Mouse (Mus musculus): Measurements from ENCODE around the gene Rreb1. TPM values are rescaled to one million over a fixed set of nuclear protein-coding genes. Genes with fewer than 3 reads are reported as not detected.

The Rreb1 gene
- polyA plus RNA-seq, 1 experiment from 2014 or later, result 2.0 TPM

GRCm38 (mm10) chr13:37880581-37881130 lies 102.5 kb downstream of the Rreb1 start:
- H3K27me3 ChIP-seq (replicated peaks; ENCODE audit: control insufficient read depth, insufficient read depth, low read length), result no peaks in the 10 kb centered on the region
- WGBS, result 85% methylated on average over 9 of the region's 9 CpGs
- ATAC-seq, result no peak
- no peak overlapping the region for H3K4me2 ChIP-seq (ENCODE audit: low read length)
- H3K9ac ChIP-seq (ENCODE audit: low read depth, low read length), result no peak overlapping the region
- H3K9me3 ChIP-seq (ENCODE audit: control insufficient read depth, low read length), result no peaks in the 10 kb centered on the region
- H3K36me3 ChIP-seq (ENCODE audit: control insufficient read depth, insufficient read depth, low read length), result no peaks in the 10 kb centered on the region
- no peak overlapping the region for H3K4me3 ChIP-seq (ENCODE audit: low read length)
- no peaks in the 10 kb centered on the region for H3K4me1 ChIP-seq (ENCODE audit: control insufficient read depth, insufficient read depth, low read depth, low read length)
- no peak overlapping the region for H3K27ac ChIP-seq (ENCODE audit: low read depth, low read length)

- Histone ChIP-seq H3K9me3 (ENCODE audit: control insufficient read depth, low read length) (no peaks in the 10 kb centered on the region), H3K9ac (ENCODE audit: low read depth, low read length) (no peak overlapping the region), H3K4me3 (ENCODE audit: low read length) (no peak overlapping the region), H3K4me2 (ENCODE audit: low read length) (no peak overlapping the region), H3K4me1 (ENCODE audit: control insufficient read depth, insufficient read depth, low read depth, low read length) (no peaks in the 10 kb centered on the region), H3K27me3 (replicated peaks; ENCODE audit: control insufficient read depth, insufficient read depth, low read length) (no peaks in the 10 kb centered on the region), H3K27ac (ENCODE audit: low read depth, low read length) (no peak overlapping the region), H3K36me3 (ENCODE audit: control insufficient read depth, insufficient read depth, low read length) (no peaks in the 10 kb centered on the region)
- no peak for ATAC-seq
- whole genome bisulfite sequencing, result 84% methylated on average over 8 of the region's 8 CpGs
Measured at GRCm38 (mm10) chr13:37882521-37882920, 104.3 kb downstream of the Rreb1 start.

- Histone ChIP-seq H3K36me3 (ENCODE audit: control insufficient read depth, insufficient read depth, low read length) (no peaks in the 10 kb centered on the region), H3K4me3 (ENCODE audit: low read length) (no peak overlapping the region), H3K4me2 (ENCODE audit: low read length) (no peak overlapping the region), H3K9ac (ENCODE audit: low read depth, low read length) (no peak overlapping the region), H3K27me3 (replicated peaks; ENCODE audit: control insufficient read depth, insufficient read depth, low read length) (no peaks in the 10 kb centered on the region), H3K4me1 (ENCODE audit: control insufficient read depth, insufficient read depth, low read depth, low read length) (no peaks in the 10 kb centered on the region), H3K27ac (ENCODE audit: low read depth, low read length) (no peak overlapping the region), H3K9me3 (ENCODE audit: control insufficient read depth, low read length) (no peaks in the 10 kb centered on the region)
- 96% methylated on average over 5 of the region's 5 CpGs for WGBS
- no peak for ATAC-seq
Measured at GRCm38 (mm10) chr13:37883008-37883407, 104.8 kb downstream of the Rreb1 start.

- ATAC-seq, result no peak
Measured at GRCm38 (mm10) chr13:37885392-37885791, 107.2 kb downstream of the Rreb1 start.

GRCm38 (mm10) chr13:37886024-37886423 lies 107.8 kb downstream of the Rreb1 start:
- no peaks in the 10 kb centered on the region for H3K36me3 ChIP-seq (ENCODE audit: control insufficient read depth, insufficient read depth, low read length)
- no peaks in the 10 kb centered on the region for H3K9me3 ChIP-seq (ENCODE audit: control insufficient read depth, low read length)
- WGBS, result 86% methylated on average over 6 of the region's 6 CpGs
- H3K4me1 ChIP-seq (ENCODE audit: control insufficient read depth, insufficient read depth, low read depth, low read length), result no peaks in the 10 kb centered on the region
- H3K4me2 ChIP-seq (ENCODE audit: low read length), result no peak overlapping the region
- H3K27me3 ChIP-seq (replicated peaks; ENCODE audit: control insufficient read depth, insufficient read depth, low read length), result no peaks in the 10 kb centered on the region
- no peak overlapping the region for H3K4me3 ChIP-seq (ENCODE audit: low read length)
- H3K27ac ChIP-seq (ENCODE audit: low read depth, low read length), result no peak overlapping the region
- H3K9ac ChIP-seq (ENCODE audit: low read depth, low read length), result no peak overlapping the region
- ATAC-seq, result no peak

More at GRCm38 (mm10) chr13:37885392-37885791, 107.2 kb downstream of the Rreb1 start:
- Histone ChIP-seq H3K4me1 (ENCODE audit: control insufficient read depth, insufficient read depth, low read depth, low read length) (no peaks in the 10 kb centered on the region), H3K36me3 (ENCODE audit: control insufficient read depth, insufficient read depth, low read length) (no peaks in the 10 kb centered on the region), H3K9me3 (ENCODE audit: control insufficient read depth, low read length) (no peaks in the 10 kb centered on the region), H3K27ac (ENCODE audit: low read depth, low read length) (no peak overlapping the region), H3K9ac (ENCODE audit: low read depth, low read length) (no peak overlapping the region), H3K4me3 (ENCODE audit: low read length) (no peak overlapping the region), H3K27me3 (replicated peaks; ENCODE audit: control insufficient read depth, insufficient read depth, low read length) (no peaks in the 10 kb centered on the region), H3K4me2 (ENCODE audit: low read length) (no peak overlapping the region)
- 78% methylated on average over 2 of the region's 2 CpGs for WGBS

GRCm38 (mm10) chr13:37894756-37895155 lies 116.6 kb downstream of the Rreb1 start:
- Histone ChIP-seq H3K36me3 (ENCODE audit: control insufficient read depth, insufficient read depth, low read length) (no peaks in the 10 kb centered on the region), H3K27ac (ENCODE audit: low read depth, low read length) (no peak overlapping the region), H3K27me3 (replicated peaks; ENCODE audit: control insufficient read depth, insufficient read depth, low read length) (no peaks in the 10 kb centered on the region), H3K4me1 (ENCODE audit: control insufficient read depth, insufficient read depth, low read depth, low read length) (no peaks in the 10 kb centered on the region), H3K9ac (ENCODE audit: low read depth, low read length) (no peak overlapping the region), H3K4me2 (ENCODE audit: low read length) (no peak overlapping the region), H3K4me3 (ENCODE audit: low read length) (no peak overlapping the region), H3K9me3 (ENCODE audit: control insufficient read depth, low read length) (no peaks in the 10 kb centered on the region)
- WGBS, result 86% methylated on average over 8 of the region's 8 CpGs
- ATAC-seq, result no peak

GRCm38 (mm10) chr13:37895564-37896254 lies 117.5 kb downstream of the Rreb1 start:
- WGBS, result 84% methylated on average over 6 of the region's 6 CpGs
- H3K27ac ChIP-seq (ENCODE audit: low read depth, low read length), result no peak overlapping the region
- H3K9ac ChIP-seq (ENCODE audit: low read depth, low read length), result no peak overlapping the region
- H3K4me1 ChIP-seq (ENCODE audit: control insufficient read depth, insufficient read depth, low read depth, low read length), result no peaks in the 10 kb centered on the region
- no peaks in the 10 kb centered on the region for H3K27me3 ChIP-seq (replicated peaks; ENCODE audit: control insufficient read depth, insufficient read depth, low read length)
- ATAC-seq, result no peak
- H3K36me3 ChIP-seq (ENCODE audit: control insufficient read depth, insufficient read depth, low read length), result no peaks in the 10 kb centered on the region
- no peak overlapping the region for H3K4me2 ChIP-seq (ENCODE audit: low read length)
- H3K4me3 ChIP-seq (ENCODE audit: low read length), result no peak overlapping the region
- H3K9me3 ChIP-seq (ENCODE audit: control insufficient read depth, low read length), result no peaks in the 10 kb centered on the region

GRCm38 (mm10) chr13:37896423-37896822 lies 118.2 kb downstream of the Rreb1 start:
- H3K4me3 ChIP-seq (ENCODE audit: low read length), result no peak overlapping the region
- H3K4me2 ChIP-seq (ENCODE audit: low read length), result no peak overlapping the region
- H3K27ac ChIP-seq (ENCODE audit: low read depth, low read length), result no peak overlapping the region
- H3K4me1 ChIP-seq (ENCODE audit: control insufficient read depth, insufficient read depth, low read depth, low read length), result no peaks in the 10 kb centered on the region
- no peaks in the 10 kb centered on the region for H3K27me3 ChIP-seq (replicated peaks; ENCODE audit: control insufficient read depth, insufficient read depth, low read length)
- no peak overlapping the region for H3K9ac ChIP-seq (ENCODE audit: low read depth, low read length)
- no peaks in the 10 kb centered on the region for H3K36me3 ChIP-seq (ENCODE audit: control insufficient read depth, insufficient read depth, low read length)
- no peak for ATAC-seq
- 87% methylated on average over 1 of the region's 1 CpGs for WGBS
- no peaks in the 10 kb centered on the region for H3K9me3 ChIP-seq (ENCODE audit: control insufficient read depth, low read length)

- H3K9me3 ChIP-seq (ENCODE audit: control insufficient read depth, low read length), result no peaks in the 10 kb centered on the region
- H3K36me3 ChIP-seq (ENCODE audit: control insufficient read depth, insufficient read depth, low read length), result no peaks in the 10 kb centered on the region
- no peak for ATAC-seq
- H3K27me3 ChIP-seq (replicated peaks; ENCODE audit: control insufficient read depth, insufficient read depth, low read length), result no peaks in the 10 kb centered on the region
- H3K4me3 ChIP-seq (ENCODE audit: low read length), result no peak overlapping the region
- H3K27ac ChIP-seq (ENCODE audit: low read depth, low read length), result no peak overlapping the region
- WGBS, result 92% methylated on average over 5 of the region's 5 CpGs
- H3K9ac ChIP-seq (ENCODE audit: low read depth, low read length), result no peak overlapping the region
- H3K4me1 ChIP-seq (ENCODE audit: control insufficient read depth, insufficient read depth, low read depth, low read length), result no peaks in the 10 kb centered on the region
- H3K4me2 ChIP-seq (ENCODE audit: low read length), result no peak overlapping the region
Measured at GRCm38 (mm10) chr13:37898772-37899171, 120.6 kb downstream of the Rreb1 start.
